Mouse (Mus musculus) lung, adult 2 months (tissue): ENCODE results near the gene Atp8a1.

Source experiments
- CTCF ChIP-seq: fragments of 200-500 bp; IDR thresholded peaks from 2 replicates; pipeline ENCODE4 v1.5.1; 2011; ENCODE audit warnings: mild to moderate bottlenecking, low read length, control low read depth; ENCODE audit not compliant: insufficient read depth
- POLR2A ChIP-seq: fragments of 200-500 bp; IDR thresholded peaks from 2 replicates; pipeline ENCODE4 v1.6.1; 2011; ENCODE audit warnings: low read depth, mild to moderate bottlenecking, control low read depth, low read length, borderline replicate concordance; ENCODE audit errors: extremely low read depth

DNA sequence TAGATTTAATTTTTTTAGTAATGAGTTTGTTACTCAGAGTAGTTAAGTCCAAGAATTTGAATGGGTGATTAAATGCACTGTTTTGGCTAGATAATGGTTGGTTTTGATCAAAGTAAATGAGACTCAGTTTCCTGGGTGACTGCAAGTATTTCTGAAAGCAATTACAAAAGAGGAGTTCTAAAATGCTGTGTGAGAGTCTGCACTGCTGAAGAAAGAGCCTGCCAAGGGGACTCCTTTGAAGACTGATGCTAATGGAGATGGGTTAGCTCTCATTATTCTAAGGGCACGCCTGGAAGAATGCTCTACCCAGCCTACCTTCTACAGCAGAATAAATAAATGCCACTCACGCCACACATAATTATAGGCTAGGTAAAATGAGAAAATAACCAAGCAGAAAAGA lies 94.2 kb downstream of the Atp8a1 start:
- no peak for TF ChIP-seq POLR2A
- no peak for TF ChIP-seq CTCF
